Mouse (Mus musculus) cerebellum, adult 11-12 months (tissue): ENCODE results near the gene Creb1.
"Not testable (repeated sequence)": the region's sequence is repeated elsewhere in the genome, so short reads cannot be mapped to it uniquely, and the experiment has no call there.

ENCODE experiments used
- DNase-seq: peaks from one replicate; pipeline ENCODE4 v3.0.0; 2022

The Creb1 gene

DNA sequence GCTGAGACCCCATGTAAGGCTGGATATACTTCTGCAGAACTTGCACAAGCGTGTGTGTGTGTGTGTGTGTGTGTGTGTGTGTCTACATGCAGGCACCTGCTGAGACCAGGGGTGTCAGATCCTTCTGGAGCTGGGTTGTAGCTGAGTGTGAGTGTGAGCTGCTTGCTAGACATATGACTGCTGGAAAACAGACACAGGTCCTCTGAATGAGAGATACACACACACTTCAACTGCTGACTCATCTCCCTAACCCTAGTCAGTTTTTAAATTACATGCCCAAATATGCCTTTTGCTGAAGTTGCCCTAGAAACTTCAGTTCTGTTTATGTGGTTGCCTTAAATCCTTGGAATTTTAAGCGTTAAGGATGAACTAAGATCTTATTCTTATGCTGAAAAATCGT lies 13.6 kb downstream of the Creb1 start:
- no peak for DNase-seq

DNA sequence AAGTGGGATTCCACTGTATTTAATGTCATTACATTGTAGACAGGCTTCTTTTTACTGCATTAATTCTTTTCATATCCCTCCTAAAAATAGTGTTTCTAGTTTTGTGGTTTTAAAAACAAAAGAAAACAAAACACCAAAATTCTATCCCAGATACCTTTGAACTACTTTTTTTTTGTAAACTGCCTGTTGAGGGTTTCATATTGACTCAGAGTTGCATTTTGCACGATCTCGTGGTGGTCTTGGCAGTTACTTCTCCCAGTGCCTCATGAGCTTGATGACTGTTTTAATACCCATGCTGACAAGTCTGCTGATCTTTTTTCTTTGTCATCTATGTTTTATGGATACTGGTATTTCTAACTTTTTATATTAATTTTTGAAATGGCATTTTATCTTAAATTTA lies 16.9 kb downstream of the Creb1 start:
- DNase-seq: no peak

DNA sequence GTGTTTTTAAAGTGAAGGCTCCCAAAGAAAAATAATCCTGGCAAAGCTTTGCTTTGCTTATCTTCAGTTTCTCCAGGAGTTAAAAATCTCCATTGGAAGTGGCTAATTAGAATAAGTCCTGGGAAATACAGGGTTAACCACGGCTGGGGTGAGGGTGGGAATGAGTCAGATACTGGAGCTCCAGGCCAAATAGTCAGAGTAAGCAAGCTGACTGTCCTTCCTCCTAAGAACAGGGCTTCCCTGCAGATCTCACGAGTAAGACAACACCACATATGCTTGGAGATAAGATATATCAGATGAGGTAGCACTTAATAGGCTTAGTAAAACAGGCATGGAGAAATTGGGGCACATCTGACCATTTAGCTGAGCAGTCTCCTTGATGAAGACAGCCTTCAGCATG lies 19.5 kb downstream of the Creb1 start:
- no peak for DNase-seq

DNA sequence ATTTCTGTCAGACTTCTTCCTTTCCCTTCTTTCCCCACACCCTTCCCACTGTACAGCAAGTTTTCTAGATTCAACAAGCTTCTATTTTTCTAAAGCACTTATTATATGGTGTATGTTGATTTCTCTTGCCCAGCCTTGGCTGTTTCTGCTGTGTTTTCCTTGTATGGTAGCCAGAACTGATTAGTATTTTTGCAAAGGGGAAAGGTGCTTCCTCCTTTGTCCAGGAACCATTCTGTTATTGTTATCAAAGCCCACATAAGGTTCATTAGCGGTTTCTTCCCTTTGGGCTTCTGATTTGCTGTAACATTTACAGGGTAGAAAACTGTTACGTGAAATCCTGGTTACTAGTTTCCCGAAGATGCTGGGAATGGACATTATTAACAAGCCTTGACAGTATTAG lies 27.7 kb downstream of the Creb1 start:
- no peak for DNase-seq

DNA sequence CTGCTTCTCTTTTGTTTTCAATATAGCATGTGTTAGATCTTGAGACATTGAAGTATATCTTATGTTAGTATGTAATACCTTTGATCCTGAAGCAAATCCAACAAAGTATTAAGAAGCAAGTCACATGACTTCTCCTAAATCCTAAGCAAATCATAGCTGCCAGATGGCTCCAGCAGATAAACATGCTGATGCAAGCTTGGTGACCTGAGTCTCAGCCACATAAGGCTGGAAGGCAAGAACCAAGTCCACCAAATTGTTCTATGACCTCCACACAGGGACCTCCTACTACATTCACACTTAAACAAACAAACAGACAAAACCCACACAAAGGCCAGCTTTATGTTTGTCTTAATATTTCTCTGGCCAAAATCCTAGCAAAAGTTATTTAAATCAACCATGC lies 35.8 kb downstream of the Creb1 start:
- no peak for DNase-seq

DNA sequence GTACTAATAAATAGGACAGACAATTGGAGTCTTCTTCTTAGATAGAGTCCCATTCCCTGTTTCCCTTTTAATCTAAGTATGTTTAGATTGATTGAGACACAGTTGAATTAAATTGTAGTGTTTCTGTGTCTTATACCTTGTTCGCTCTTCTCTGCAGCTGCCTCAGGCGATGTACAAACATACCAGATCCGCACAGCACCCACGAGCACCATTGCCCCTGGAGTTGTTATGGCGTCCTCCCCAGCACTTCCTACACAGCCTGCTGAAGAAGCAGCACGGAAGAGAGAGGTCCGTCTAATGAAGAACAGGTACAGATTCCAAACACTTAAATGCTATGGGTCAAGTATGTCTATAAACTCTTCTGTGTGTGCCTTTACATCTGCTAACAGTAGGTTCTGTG lies 43.6 kb downstream of the Creb1 start:
- DNase-seq: no peak

DNA sequence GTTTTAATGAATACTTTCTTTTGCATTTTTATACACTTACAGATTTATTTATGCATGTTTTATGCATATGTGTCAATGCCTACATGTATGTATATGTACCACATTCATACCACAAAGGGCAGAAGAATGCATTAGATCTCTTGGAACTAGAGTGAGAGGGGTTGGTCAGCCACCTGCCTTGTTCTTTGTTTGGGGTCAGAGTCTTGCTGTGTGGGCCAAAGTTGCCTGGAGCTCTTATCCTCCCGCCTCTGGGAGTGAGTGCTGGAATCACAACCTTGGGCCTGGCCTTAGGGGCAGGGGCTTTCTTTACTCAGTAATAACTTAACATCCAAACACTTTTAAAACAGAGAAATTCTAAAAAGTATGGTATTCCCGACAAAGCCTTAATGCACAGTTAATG lies 44.3 kb downstream of the Creb1 start:
- DNase-seq: no peak

DNA sequence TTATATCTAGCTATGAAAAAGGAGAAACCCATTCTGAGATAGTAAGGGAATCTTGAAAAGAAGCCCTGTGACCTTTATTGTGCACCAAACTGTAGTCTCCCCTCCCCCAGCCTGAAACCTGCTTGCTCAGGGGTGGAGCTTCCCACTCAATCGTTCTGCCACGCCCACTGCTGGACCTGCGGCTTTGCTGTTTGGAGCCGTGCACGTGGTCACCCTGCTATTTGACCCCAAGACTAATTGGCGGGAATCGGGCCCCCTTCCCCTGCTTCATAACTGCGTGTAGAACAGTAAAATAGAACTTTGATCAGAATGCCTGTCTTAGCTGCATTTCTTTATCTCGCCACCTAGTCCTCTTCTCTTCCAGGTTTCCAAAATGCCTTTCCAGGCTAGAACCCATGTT lies 45.5 kb downstream of the Creb1 start:
- not testable (repeated sequence) for DNase-seq

DNA sequence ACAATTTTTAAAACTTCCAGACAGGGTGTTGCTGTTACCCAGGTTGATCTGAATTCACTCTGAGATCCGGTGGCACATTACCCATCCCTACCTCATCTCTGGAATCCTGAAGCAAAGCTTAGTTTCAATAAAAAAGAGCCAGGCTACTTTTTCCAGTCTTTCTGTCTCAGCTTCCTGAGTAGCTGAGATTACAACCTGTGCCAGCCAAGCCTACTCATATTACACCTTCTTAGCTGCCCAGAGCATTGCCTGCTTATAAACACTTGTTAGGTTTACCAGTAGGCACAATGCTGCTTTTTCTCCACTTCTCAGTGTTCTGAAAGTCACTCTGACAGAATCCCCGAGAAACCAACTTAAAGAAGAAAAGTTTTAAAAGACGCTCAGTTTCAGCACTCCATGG lies 46.4 kb downstream of the Creb1 start:
- DNase-seq: no peak

DNA sequence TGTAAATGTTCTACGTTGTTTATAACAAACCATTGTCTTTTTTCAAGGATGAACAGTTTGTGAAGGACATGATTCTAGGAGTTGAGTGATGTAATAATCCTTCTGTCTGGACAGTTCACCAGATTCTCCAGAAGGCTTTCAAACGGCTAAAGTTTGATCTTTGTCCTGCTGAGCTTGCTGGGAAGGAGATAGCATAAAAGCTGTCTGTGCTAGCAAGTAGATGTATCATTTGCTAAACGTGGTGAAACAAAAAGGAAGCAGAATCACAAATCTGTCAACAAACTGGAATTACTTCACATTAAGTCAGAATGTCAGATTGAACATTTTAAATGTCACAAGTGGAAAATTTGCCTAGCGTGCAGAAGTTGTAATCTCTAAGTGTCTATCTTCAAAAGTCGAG lies 66.5 kb downstream of the Creb1 start:
- DNase-seq: no peak

DNA sequence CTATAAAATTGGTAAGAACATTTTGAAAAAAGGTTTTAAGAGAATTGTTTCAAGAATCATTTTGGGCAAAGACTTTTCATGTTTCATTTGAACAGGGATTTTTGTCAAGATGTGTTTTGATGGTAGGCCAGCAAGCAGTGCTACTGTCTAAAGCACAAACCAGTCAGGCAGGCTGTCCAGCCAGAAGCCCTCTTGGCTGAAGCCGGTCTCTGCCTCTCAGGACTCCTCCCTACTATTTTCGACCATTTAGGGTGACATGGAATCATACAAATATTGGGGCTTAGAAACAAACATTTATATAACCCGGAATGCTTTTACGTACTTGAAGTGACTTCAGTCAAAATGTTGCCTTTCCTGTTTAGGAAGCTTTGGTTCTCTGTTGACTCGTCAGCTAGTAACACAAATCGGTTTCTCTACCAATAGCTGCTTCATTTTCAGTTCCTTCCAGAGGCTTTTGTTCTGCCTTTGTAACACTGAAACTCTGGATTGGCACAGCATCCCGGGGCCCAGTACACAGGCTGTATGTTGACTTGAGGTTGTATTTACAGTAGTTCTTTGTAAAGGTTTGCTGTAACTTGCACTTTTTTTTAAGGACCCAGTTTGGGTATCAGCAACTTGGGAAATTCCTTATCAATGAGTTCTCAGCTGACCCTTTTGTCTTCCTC lies 68.1 kb downstream of the Creb1 start:
- DNase-seq: no peak

DNA sequence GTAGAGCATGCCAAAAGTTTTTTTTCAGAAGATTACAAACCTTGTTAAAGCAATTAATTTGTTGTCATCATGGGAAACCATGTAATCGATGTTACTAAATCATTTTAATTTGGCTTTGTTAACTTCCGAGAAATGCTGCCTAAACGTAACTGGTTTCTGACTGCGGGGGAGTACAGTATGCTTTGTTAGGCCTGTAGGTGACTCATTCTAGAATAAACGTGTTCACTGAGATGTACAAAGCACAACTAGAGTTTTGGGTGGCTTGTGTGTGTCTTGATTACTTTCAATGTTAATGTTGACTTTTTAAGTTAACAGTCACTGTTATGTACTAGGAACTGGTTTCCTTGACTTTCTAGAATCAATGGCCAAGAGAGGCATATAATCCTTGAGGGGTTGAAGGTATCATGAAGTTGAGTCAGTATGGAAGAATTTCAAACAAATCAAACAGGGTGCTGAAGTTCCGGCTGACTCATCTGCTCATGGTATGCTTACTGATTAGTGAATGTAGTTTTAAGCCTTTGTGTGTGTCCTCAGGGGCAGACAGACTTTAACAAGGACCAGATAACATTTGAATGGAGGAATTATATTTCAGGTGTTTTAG lies 68.9 kb downstream of the Creb1 start:
- no peak for DNase-seq

DNA sequence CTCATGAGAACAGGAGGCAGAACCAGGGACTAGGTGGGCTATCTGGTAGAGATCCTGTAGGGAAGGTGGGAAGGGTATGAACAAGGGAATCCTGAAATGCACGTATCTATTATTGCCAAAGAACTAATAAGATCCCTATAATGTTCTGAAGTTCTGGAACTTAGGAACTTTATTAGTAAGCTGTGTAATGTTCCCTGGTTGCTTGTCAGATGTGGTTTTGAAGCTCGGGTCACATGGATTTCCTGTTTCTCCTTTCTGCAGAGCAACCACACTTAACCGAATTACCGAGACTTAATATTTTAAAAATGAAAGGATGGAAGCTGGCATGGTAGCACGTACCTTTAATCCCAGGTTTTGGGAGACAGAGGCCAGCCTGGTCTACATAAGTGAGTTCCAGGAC lies 70.9 kb downstream of the Creb1 start:
- no peak for DNase-seq

DNA sequence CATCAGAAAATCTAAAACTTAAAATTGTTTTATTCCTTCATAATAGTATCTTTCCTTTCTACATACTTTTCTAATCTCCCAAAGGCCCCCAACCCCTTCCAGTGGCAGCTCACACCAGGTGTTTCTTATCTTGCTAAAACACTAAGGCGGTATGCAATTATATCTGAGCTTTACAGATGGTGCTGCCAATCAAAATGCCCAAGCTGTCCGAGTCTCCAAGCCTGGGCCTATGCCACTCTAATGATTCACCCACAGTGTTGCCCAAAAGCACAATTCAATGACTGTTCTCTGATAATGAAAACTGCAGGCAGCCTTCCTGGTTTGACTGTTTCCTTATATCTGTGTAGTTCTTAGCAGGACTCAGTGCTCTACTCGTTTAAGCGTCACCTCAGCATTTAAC lies 76.7 kb downstream of the Creb1 start:
- DNase-seq: no peak

DNA sequence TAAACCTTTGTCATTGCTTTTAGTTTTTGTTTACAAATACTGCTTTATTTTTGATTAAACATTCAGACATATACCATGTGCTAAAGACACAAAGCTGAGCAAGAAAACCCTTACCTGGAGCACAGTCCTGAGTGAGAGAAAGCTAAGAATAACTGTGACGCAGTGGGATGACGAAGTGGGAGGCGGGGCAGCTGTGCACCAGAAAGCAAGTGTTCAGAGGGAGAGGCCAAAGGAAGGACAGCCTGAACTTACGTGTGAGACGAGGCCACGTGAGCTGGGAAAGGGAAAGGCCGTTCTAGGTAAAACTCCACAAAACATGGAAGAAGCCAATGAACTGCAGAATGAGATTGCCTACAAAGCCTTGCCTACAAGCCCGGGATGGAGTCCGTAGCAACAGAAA lies 77.5 kb downstream of the Creb1 start:
- DNase-seq: no peak

DNA sequence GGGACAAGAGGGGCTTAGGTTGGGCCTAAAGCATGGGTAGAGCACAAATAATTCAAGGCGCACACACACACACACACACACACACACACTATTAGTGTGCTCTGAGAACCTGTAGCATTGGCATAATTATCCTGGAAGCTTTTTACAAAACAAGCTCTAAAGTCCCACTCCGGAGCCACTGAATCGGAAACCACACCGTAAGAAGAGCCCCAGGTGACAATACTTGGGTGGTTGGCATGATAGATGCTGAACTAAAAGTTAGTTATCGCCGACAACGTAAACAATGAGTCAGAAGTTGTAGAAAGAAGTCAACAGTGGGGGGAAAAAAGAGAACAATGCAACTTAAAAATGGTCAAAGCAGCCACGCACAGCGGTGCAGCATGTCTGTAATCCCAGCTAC lies 81.9 kb downstream of the Creb1 start:
- DNase-seq: no peak

DNA sequence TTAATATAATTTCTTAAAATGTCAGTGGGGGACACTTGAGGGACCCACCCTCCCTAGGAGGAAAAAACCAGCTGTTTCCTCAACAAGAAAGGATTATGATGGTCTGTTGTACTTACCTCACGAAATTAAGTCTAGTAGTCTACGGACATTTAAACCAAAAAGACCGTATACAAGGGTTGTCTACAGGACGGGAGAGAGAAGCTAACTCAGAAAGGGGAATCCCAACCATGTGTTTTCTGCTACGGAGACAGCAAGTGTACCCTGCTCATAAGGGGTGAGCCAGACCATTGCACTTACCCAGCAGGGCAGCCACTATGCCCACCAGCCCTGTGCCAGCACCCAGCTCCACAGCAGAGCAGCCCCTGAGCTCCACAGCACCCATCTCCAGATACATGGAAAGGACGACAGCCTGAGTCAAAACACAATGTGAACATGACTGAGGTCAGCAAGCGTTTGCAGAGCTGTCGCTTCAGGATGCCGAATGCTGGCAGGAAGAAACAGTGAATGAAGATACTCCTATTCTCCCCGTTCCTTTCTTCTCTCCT lies 82.4 kb downstream of the Creb1 start:
- DNase-seq: no peak

DNA sequence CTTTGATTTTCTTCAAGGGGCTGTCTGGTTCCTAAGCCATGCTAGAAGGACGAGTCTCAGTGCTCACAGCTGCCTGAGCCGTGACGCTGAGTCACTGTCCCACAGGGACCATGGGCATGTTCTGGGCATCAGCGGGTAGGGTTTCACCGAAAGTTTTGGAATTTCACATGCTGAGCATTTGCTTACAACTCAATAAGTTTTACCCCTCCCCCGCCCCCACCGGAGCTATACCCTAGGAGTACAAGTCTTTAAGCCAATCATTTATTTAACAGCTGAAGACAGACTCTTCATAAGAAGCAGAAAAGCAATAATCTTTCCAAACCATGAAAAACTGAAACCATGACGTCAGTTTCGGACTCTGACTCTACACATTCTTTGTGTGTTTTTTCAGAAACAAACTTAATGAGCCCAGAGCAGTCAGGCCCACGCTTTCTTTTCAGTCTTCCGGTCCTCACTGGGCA lies 83.1 kb downstream of the Creb1 start:
- no peak for DNase-seq

DNA sequence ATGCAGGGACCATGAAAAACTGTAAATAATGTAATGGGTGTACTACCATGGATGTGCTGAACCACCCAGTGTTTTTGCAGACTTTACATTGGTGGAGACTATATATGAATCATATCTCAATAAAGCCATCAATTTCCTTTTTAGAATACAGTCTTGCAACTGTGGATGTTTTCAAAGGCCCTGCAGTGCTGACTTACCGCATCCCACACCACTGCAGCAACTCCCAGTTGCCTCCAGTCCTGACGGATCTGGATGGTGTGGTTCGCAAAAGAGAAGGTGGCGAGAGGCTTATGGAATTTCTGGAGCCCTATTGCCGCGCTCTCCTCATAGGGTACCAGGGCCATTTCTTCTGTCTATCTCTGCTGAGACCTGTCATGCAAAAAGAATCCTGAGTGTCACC lies 83.6 kb downstream of the Creb1 start:
- no peak for DNase-seq

DNA sequence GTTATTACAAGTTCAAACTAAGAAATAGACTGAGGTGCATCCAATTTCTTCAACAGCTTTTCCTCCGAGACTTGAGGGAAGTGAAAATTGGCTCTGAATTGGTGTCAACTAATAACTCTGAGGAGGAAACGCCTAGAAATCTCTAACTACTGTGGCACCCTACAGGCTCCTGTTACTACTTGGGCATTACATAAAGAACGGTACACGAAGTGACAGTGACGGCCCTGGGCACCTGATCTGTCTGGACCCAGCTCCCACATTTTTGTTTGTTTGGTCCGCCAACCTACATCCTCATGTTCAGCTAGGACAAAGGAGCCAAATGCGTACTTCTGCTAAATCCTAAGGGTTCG lies 84.1 kb downstream of the Creb1 start:
- no peak for DNase-seq

DNA sequence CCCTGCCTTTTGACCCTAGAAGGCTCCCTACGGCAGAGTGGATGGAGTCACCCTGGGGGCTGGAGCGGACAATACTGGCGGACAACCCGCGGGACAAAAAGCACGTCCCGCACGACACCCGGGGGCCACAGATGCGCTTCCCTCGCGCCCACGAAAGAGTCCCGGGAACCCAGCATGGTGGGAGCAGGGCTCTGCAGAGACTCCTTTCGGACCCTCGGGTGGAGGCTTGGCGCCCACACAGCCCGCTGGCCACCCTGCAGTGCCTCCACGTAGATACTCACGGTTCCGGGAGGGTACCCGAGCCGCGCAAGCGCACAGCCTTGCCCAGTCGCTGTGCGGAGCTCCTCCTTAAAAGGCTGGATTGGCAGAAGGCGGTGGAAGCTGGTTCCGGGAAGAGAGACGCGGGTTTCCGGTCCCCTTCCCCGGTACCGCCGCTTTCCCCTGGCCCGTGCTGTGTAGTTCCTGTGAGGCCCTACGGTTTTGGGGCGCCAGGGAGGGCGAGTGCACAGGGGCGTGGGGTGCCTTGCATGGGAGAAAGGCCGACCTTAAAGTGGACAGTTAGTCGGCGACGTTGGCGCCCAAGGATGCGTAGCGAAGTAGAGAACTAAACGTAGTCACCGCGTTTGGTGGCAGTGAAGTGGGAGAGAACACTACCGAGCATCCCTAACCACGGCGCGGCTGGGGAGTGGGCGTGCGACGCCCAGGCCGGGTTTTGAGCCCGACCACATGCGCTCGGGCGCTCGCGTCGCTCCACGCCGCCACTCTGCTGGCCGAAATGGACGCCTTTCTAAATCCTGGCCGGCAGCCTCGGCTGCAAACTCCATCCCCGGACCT lies 84.7 kb downstream of the Creb1 start, which contains the start of gene Mettl21a:
TSS of gene Mettl21a (minus strand) at position 362 of the 834 bp plus-strand sequence.
- peak; percentile 95 for DNase-seq

DNA sequence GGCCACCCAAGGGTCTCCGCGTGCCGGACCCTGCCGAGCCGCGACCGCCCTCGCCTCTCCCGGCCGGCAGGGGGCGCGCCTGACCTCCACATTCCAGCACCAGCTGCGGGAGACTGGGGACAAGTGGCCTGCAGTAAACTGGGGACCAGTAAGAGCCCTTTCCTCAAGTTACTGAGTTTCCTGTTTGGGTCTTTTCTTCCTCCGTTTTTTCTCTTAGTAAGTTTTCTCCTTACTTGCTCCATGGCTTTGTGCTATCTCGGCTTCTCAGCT lies 85.2 kb downstream of the Creb1 start:
- DNase-seq: peak; percentile 83

DNA sequence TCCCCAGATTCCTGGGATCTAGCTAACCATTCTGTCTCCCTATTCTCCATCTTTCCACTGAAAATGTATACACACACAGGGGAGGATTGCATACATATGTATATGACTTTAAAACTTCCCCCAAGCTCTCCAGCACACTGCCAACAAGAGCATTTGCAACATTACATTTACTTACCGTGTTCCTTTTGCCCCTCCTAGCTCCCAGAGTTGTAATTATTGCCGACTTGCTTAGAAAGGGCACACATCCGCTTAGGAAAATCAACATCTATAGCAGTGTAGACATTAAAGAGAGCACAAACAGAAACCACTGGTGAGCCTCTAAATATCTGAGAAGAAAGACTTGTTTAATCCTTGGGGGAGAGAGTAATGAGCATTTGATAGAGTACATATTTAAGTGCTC lies 85.8 kb downstream of the Creb1 start:
- no peak for DNase-seq

DNA sequence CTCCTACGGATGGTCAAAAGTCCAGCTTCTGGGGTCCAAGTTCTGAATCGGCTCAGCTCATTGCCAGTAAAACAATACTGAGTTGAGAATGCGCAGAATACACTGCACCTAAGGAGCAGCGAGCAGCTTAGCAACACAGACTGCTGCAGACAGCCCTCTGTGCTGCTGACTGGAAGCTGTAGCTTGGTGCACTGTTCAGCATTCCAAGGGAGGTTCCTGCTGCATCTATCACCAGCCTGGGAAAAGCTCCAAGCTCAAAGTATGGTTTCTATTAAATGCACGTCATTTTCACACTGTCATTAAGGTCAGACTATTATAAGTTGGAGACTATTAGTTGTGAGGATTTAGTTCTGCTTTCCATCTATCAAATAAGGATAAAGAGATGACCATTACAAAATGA lies 88.7 kb downstream of the Creb1 start:
- DNase-seq: no peak
